Mouse (Mus musculus): ENCODE results near the gene Dact2.

Dact2 gene

DNA sequence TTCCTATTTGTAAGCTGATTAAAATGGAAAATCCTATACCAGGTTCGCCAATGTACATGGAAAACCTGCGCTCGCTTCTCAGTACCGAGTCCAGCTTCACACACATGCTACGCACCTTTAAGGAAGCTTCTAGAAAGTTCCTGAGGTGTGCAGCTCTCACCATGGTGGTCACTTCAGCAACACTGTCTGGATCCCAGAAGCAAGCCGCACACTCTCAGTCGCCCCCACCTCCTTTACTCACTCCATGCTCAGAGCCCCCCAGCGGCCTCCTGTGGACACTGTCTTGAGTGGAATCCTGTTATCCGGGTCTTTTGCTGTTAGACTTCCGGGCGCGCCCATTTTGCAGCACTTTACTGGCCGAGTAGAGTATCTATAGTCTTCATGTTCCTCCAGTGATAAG is at the start of gene Dact2:
TSS of gene Dact2 (minus strand) at position 244 of the 400 bp plus-strand sequence.
- peak; percentile 62 for DNase-seq (ENCODE audit: low spot score)

DNA sequence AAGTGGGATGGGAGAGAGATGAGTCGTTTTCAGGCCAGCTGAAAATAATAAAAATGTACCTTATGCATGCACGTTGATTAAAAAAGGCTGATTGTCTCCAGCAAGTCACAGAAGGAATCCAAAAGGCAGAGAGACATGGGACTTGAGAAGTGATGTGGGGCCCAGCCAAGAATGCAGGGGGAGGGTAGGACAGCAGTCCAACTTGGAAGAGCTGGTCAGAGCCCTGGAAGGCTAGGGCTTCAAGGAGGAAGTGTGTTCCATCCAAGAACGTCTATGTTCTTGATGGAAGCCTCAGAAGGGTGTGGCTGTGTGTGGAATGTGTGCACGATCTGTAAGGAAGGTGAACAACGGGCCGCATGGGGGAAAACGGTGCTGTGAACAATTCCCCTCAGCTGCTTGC is 48.4 kb upstream of the Dact2 start:
- no peak for DNase-seq (ENCODE audit: low spot score)

DNA sequence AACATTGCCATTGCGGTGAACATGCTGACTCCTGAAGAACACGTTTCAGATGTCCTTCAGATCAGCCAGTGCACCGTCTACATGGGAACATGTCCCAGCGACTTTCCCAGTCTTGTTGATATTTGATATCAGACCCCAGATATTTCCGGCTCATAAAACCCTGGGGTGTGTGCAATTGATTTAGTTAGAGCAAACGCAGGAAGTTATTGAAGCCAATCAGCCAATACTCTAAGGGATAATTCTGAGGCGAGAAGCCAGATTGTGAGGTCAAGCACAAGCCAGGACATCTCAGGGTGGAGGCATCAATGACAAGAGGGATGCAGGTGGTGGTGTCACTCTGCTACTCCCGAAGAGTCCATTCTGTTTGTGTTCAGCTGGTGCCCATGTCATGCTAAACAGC is 46.3 kb upstream of the Dact2 start:
- DNase-seq (ENCODE audit: low spot score), result no peak

DNA sequence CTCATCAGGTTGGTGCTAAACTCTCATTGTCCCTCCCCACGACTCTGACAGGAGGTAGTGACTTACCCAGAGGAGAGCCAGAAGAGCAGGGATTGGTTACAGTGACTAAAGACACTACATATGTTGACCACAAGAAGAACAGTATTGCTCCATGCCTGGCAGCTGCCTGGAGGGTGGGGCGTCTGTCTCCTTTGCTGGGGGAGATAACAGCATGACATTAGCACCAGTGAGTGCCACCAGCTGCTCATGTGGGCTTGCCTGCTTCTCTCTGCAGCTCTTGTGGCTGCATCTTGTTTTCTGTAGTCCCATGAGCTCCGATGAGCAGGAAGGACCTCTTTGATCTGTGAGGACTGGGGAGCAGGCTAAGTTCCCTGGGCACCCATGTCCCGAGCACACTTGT is 45.5 kb upstream of the Dact2 start:
- no peak for DNase-seq (ENCODE audit: low spot score)

DNA sequence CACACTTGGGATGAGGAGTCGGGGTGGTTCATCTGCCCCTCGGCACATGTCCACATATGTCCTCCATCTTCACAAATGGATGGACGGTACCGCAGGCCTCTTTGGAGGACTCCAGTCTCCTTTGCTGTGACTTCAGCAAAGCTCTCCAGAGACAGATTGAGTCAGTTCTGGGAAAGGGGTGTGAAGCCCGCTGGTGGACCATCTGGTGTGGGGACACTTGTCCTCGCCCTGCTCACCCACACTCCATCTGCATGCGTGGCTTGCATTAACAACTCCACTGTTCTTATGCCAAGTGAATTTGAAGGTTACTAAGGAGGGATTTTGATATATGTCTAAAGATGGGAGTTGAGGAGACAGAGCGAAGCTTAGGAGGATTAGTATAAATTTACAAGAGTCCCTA is 43.8 kb upstream of the Dact2 start:
- DNase-seq (ENCODE audit: low spot score), result no peak

DNA sequence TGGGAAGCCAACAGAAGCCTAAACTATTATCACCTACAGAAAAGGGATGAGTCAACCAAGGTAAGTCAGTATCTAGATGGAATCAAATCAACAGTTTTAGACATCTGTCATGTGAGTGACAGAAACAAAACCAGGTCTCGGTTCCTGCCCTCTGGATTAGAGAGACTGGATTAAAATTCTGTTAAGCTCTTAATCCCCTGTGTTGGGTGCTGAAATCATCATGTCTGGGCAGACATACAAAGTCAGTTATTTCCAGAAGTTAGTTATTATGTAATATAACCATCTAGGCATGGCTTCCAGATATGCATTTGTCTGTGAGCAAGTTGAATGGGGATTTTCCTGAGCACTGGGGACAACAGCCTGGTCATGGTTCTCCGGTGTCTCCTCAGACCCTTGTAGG is 42.2 kb upstream of the Dact2 start:
- no peak for DNase-seq (ENCODE audit: low spot score)

DNA sequence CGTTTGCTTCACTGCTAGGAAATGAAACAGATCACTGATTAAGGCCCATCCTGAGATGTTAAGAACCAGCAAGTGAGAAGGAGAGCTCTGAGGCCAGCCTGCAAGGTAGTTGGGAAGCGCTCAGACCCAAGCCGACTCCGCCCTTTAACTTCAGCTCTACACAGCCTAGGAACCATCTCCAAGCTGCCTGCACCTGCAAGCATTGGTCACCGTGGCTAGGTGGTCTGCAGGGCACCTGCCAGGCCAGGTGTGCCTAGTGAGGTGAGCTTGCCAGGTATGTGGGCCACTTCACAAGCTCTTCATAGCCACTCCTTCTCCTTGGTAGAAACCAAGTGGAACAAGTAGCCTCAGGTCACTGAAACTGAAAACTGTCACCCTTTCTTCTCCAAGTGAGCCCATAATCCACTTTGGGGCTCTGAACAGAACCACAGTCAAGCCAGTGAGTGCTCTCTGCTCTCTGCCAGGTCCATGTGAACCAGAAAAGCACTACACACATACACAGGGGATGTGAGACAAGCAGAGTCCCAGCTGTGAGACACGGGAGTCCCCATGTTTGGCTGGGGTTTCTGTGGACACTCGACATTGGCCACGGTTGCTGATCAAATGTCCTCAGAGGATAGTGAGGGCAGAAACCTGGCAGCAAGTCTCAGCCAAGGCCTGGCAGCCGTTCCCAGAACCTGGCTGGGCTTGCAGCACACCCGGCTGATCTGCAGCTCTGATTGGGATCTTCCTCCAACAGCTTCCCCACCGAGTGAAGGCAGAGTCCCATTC is 40.3 kb upstream of the Dact2 start:
- DNase-seq (ENCODE audit: low spot score), result no peak

DNA sequence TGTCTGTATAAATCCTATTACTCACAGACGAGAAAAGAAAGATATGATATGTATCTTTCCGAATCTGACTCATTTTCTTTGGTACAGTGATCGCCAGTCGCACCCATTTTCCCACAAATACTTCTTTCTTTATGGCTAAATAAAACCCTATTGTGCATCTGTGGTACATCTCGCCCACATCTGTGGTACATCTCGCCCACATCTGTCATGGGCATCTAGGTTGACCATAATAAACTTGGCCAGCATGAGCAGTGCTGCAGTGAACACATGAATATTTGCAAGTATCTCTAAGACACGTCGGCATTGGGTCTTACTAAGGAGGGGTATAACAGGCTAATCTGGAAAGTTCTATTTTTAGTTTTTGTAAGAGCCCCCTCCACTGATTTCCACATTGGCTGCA is 38.5 kb upstream of the Dact2 start:
- DNase-seq (ENCODE audit: low spot score), result no peak

DNA sequence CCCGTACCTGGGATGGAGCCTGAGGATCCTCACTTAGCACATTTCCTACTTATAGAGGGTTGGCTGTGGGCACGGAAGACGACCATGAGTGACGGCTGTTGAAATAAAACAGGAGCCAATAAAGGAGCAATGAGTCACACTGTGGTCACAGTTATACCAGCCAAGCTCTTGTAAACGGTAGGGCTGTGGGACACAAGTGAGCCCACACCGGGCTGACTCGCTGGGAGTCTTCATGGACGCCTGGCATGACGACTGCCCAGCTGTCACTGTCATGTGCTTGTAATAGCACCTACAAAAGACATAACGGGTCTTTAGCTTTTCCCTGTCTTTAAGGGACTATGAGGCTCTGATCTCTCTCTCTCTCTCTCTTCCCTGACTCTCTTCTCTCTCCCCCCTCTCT is 35.9 kb upstream of the Dact2 start:
- DNase-seq (ENCODE audit: low spot score), result no peak

DNA sequence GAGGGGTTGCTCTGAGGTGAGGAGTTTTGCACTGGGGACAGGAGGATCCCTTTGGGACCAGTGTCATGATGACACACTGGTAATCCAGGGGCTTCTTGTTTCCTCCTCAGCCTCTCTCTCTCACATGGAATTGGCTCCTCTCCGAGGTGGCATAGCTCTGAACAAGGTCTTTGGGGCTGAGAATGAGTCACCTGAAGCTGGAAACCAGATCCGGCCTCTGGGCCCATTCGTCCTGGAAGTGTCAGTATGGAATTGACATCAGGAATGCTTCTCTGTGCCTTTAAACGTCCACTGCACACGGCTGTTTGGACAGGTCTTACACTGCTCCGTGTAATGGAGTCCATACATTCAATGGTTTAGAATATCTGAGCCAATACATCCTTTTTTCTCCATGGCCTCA is 33.0 kb upstream of the Dact2 start:
- DNase-seq (ENCODE audit: low spot score), result no peak

DNA sequence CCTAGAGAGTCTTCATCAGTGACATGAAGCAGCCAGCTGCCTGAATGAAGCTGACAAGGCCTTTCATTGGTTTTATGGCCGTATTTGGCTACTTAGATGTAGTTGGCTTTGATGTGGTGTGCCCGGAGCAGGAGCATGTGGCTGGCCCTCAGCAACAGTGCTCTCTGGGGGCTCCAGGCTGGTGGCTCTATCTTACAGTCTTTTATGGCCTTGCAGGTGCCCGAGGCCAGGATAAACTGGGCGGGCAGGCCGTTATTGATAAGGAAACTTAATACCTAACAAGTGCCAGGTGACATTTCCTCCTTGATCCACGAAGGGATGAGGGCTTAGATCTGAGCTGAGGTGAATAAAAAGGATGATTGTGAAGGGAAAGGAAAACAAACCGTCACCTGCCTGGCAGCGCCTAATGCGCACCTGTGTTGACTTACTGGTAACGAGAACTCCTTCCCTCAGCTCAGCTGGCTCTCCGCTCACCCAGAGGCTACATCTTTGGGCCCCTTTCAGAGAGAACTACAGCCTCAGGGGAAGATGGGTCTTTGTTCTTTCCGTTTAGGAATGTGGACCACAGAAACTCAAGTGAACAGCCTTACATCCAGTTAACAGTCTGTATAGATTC is 30.8 kb upstream of the Dact2 start:
- no peak for DNase-seq (ENCODE audit: low spot score)

DNA sequence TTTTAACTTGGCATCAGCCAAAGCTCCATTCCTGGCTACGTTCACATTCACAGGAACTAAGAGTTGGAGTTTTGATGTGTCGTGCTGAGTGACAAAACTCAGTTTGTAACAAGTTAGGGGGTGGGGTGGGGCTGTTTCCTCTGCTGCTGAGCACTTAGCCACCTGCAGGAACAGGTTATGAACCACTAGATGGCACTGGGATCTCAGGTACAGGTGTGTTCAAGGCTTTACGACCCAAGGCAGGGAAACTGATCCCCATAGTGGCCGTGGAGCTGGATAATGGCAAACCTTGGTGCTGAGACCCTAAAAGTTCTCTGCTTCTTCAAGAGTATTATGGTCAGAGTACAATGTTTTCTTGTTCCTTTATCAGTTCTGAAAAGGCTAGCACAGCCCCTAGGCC is 29.6 kb upstream of the Dact2 start:
- DNase-seq (ENCODE audit: low spot score), result no peak

DNA sequence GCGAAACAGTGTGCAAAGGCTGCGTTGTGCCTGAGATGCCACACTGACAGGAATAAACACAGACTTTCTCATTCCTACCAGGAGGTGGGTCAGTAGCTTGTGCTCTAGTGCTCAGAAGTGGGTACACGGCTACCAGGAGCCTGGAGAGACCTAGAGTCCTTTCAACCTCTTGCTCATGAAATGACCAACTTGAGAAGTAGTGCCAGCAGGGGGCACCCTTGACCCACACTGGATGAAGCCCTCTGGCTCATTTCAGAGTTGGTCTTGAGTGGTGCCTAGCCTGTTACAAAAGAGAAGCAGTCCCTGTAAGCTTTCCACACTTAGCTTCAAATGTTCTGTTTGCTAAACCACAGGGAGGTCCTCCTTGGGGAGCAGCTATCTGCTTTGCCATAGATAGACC is 28.5 kb upstream of the Dact2 start:
- peak; percentile 94 for DNase-seq (ENCODE audit: low spot score)

DNA sequence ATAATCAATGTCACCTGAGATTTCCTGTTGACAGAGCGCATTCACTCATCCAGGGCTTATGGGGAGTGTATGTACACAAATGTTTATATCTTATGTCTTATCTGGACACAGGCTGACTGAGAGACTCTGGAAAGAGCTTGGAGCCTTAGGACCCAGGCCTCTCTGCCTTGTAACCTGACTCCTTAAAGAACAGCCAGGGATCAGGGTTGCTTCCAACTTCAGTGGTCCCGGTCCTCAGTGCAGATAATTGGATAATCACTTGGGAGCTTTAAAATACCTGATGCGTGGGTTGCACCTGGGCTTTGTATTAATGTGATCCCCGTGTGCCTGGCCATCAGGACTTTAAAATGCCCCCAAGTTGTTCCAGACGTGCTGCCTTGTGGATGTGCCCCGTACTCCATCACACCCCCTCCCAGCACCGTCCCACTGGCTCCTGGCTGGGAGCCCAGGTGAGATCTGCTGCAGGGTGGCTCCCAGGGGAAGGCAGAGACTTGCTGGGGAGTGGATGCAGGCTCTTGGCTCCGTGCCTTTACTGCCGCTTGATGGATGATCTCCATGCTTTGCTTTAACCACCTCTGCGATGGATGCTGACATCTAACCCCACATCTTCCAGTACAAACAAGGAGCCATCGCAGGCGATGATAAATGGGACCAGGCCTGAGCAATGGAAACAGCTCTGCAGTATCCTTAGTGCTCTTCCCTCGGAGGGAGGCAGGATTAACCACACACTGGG is 26.8 kb upstream of the Dact2 start:
- DNase-seq (ENCODE audit: low spot score), result peak; percentile 63

DNA sequence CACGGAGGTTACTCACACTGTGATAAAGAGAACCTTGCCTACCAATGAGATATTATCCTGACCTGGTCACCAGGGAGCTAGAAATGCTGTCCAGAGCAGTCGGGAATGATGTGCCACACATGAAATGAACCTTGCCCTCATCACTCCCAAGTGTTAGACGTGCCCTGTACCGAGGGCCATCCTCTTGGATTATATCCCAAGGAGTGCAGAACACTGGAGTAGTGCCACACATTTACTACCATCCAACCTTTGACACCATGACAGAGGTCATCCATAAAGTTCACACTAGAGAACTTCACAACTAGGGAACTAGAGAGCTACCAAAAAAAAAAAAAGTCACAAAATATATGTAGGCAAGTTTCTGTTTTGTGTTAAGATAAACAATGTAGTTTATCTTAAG is 24.3 kb upstream of the Dact2 start:
- no peak for DNase-seq (ENCODE audit: low spot score)

DNA sequence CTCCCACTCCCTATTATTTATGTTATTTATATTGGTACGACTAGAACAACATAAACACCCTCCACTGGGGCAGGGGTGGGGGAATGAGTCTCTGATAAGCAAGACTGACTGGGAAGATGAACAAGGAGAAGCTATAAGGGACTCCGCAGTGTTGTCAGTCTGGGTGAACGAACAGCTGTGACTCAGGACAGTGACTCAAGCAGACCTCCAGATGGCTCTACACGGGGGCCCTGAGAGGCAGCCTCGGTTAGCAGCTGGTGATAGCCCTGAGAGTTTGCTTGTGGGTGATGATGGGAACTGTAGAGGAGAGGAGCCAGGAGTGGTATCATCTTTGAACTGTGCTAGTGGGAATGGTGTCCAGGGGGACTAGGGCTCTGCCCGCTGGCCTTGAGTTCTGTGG is 23.5 kb upstream of the Dact2 start:
- DNase-seq (ENCODE audit: low spot score), result no peak

DNA sequence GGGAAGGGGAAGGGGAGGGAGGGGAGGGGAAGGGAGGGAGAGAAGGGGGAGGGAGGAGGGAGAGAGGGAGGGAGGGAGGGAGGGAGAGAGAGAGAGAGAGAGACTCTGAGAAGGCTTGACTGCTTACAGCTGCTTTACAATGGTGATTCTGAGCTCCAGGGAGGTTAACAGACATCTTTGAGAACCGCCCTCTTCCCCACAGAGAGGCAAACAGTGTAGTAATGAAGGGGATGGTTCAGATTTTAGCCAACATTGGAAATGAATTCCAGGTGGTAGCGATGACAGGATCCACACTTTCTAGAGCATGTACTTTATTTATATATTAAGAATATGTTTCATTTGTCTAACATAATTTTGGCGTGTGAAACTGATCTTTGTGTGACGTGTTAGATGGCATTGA is 22.7 kb upstream of the Dact2 start:
- no peak for DNase-seq (ENCODE audit: low spot score)

DNA sequence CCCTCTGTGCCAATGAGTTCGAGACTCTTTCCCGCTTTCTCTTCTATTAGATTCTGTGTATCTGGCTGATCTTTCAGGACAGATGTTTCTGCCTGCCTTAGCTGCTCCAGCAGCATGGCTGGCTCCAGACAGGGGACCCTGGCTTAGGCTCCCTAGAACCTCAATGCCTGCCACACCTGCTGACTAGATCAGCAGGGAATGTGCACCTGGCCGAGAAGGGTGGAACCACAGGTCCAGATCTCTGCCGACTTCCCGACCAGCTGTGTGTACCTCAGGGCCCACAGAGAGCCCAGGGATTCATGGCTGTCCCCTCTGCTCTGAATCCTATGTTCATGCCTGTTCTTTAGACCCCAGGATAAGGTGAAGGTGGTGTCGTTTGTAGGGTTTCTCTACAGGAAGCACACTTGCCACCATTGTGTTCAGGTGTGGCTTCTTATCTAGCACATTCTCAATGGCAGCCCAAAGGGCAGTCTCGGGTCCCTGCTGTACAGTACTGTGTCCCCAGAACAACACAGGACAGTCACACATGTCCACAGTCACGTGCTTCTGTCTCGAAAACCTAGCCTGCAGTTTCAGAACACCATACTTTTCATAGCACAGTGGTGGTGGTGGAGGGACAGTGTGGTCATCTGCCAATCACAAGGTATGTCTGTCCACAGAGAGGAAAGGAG is 22.0 kb upstream of the Dact2 start:
- DNase-seq (ENCODE audit: low spot score), result no peak

DNA sequence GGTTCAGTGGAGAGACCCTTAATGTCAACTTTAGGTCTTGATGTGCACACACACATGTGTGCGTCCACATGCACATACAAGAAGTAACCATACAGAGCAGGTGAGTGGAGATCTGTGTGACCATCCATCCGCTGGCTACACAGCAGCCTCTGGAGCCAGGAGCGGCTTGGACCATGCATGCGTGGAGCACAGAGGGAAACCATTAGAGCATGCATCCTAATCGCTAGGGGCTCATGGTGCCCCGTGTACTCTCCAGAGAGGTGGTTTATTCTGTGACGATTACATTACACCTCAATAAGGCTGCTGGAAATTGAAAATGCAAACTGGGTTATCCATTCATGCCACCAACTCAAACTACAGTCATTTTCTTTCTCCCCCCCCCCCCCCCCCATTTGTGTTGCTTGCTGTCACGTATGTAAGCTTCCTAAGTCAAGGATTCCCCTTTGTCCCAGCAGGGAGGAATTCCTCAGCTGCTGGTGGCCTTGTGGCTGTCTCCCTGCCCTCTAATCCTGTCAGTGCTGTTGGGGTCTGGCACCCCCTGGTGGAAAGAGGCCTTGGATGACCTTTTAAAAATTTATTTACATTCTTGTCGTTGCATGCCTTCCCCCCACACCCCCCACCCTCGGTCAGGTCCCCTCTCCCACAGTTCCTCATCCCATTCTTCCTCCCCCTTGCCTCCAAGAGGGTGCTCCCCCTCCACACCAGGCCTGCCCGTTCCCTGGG is 17.9 kb upstream of the Dact2 start:
- DNase-seq (ENCODE audit: low spot score), result no peak

DNA sequence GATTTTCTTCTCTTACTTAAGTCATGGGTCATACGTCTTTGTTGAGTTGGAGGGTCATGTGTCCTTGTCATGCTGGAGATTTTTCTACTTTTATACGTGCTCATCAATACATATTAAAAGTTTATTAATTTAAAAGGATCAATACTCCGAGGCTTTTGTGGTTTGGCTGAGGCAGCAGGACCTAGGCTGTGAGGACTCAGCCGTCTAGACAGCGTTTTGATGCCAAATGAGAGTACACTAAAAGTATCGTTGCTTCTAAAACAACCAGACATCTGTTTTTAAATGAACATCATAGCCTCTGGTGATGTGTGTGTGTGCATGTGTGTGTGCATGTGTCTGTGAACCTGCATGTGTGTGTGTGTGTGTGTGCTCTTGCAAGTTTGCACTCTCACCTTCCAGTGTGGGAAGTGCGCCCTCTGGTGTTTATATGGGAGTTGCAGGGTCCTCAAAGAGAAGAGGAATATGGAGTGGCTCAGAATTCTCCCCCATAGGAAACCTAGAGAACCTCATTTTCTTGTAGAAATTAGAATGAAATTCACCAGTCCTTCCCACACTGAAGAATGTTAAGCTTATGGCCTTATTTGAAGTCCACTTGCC is 16.6 kb upstream of the Dact2 start:
- peak; percentile 81 for DNase-seq (ENCODE audit: low spot score)

DNA sequence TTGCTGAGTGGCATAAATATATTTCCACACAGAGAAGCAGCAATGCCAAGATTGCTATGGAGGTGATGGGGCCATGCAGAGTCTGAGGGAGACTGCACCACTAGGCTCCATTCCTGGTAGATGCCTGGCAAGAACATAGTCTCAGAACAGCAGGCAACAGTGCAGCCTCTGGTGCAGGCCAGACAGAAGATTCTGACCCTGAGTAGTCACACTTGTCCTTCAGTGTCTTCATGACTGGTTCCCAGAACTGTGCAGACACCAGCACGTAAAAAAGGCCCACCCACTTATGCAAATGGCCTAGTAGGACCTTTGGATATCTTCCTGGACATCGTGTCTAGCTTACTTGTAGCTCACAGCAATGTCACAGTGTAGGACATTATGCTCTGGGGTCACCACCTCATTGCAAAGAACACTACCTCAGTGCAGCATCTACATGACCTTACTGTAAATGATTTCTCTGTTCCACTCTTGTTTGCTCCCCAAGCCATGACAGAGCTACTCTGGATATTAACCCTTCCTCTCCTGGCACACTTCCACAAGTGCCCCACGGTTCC is 9.9 kb upstream of the Dact2 start:
- no peak for DNase-seq (ENCODE audit: low spot score)

Data from testis, postnatal 10 days (tissue).